Mouse (Mus musculus) stomach, postnatal 0 days (tissue): ENCODE data around the gene Galnt7.

ENCODE experiments used
- CTCF ChIP-seq: IDR thresholded peaks from 2 replicates; pipeline ENCODE4 v1.5.1; 2016; ENCODE audit warnings: antibody characterized with exemption, low read depth, mild to moderate bottlenecking, moderate library complexity
- EP300 ChIP-seq: optimal IDR thresholded peaks from 2 replicates; pipeline ENCODE3; 2016; ENCODE audit warnings: antibody characterized with exemption

- TF ChIP-seq CTCF (no peak), EP300 (no peak)
Observed at GRCm38 (mm10) chr8:57540951-57541350, 111.9 kb downstream of the Galnt7 start.
